Mouse (Mus musculus) bone marrow, adult 2 months (tissue): ENCODE measurements around the gene Nceh1.

ENCODE experiments used
- CTCF ChIP-seq: fragments of 200-500 bp; IDR thresholded peaks from 2 replicates; pipeline ENCODE4 v1.5.1; 2011; ENCODE audit warnings: low read length, control low read depth; ENCODE audit not compliant: control insufficient read depth, insufficient read depth
- POLR2A ChIP-seq: fragments of 200-500 bp; IDR thresholded peaks from 2 replicates; pipeline ENCODE4 v1.6.1; 2011; ENCODE audit warnings: low read depth, mild to moderate bottlenecking, control low read depth, low read length, borderline replicate concordance; ENCODE audit not compliant: control insufficient read depth

DNA sequence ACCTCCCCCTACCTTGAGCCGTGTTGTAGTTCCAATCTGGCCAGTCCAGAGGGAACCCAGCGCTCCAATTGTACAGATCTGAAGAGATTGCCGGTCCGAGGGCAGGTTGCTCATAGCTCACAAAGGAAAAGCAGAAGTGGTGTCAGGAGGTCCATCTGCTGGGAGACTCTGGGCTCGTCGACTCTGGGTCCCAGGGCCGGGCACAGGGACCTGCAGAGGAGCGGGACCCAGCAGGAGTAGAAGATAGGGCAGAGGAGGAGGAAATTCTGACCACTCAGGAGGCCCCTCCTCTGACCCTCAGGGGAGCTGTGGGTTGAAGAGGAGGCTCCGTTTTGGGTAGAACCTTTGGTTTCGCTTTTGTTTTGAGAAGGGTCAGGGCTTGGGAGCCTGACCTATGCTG, 75.7 kb downstream of the Nceh1 start:
- TF ChIP-seq POLR2A (no peak), CTCF (no peak)
